Mouse (Mus musculus) G1E (cell line): ENCODE data around the gene Evc2. TPM values are rescaled to one million over a fixed set of nuclear protein-coding genes. Genes with fewer than 3 reads are reported as not detected.

Experiments
- ATAC-seq: 2 replicates; pipeline ENCODE4 v1.8.0; 2016; ENCODE audit warnings: mild to moderate bottlenecking; ENCODE audit not compliant: insufficient number of reproducible peaks, poor library complexity, low FRiP score, severe bottlenecking; ENCODE audit errors: extremely low read depth
- DNase-seq: peaks from one replicate; pipeline ENCODE4 v3.0.0; 2012; ENCODE audit warnings: low spot score
- H3K27me3 ChIP-seq: 2 replicates; pipeline ENCODE4 v1.6.1; 2012; ENCODE audit warnings: mild to moderate bottlenecking, low read length, inconsistent platforms; ENCODE audit not compliant: insufficient read depth
- H3K36me3 ChIP-seq: replicated peaks from 2 replicates; pipeline ENCODE3; 2012; ENCODE audit warnings: mild to moderate bottlenecking, inconsistent platforms
- H3K4me1 ChIP-seq: 2 replicates; pipeline ENCODE4 v1.6.1; 2012; ENCODE audit warnings: low read depth, low read length, inconsistent platforms, mixed read lengths; ENCODE audit not compliant: insufficient read depth
- H3K4me3 ChIP-seq: 2 replicates; pipeline ENCODE4 v1.5.1; 2012; ENCODE audit warnings: low read depth, mild to moderate bottlenecking, inconsistent platforms, low read length, moderate library complexity, mixed read lengths
- H3K9me3 ChIP-seq: replicated peaks from 2 replicates; pipeline ENCODE4 v1.6.1; 2012; ENCODE audit warnings: inconsistent platforms
- CTCF ChIP-seq: IDR thresholded peaks from 2 replicates; pipeline ENCODE4 v1.5.1; 2012; ENCODE audit warnings: low read depth, low read length, inconsistent platforms, mixed read lengths
- GATA1 ChIP-seq: IDR thresholded peaks from 2 replicates; pipeline ENCODE4 v1.6.1; 2012; ENCODE audit warnings: borderline replicate concordance, low read length, inconsistent platforms, mixed read lengths
- GATA2 ChIP-seq: IDR thresholded peaks from 2 replicates; pipeline ENCODE4 v1.6.1; 2012; ENCODE audit warnings: low read depth, low read length, inconsistent platforms, borderline replicate concordance
- POLR2AphosphoS5 ChIP-seq: IDR thresholded peaks from 2 replicates; pipeline ENCODE4 v1.6.1; 2012; ENCODE audit warnings: low read depth, low read length, inconsistent platforms; ENCODE audit not compliant: insufficient replicate concordance
- TAL1 ChIP-seq: conservative IDR thresholded peaks from 2 replicates; pipeline ENCODE4 v1.6.1; 2012; ENCODE audit warnings: low read depth, low read length, inconsistent platforms, mixed read lengths
- polyA plus RNA-seq: library from polyadenylated mRNA; stranded (reverse); fragments of >175 nt; gene quantifications from 2 replicates; pipeline ENCODE4 v1.2.3, GENCODE M21; 2012
- total RNA-seq, 2 experiments: library from RNA; stranded (forward) in 1 of 2; stranded (reverse) in 1 of 2; fragments of 200-1000 nt in 1 of 2; fragments of >200 nt in 1 of 2; fragmentation: Nextera tagmentation in 1 of 2; gene quantifications; 2 replicates each; pipeline ENCODE4 v1.2.3; 2014 to 2017

The Evc2 gene
- total and polyA plus RNA-seq, 3 experiments: 0.05 TPM; not detected in 2

DNA sequence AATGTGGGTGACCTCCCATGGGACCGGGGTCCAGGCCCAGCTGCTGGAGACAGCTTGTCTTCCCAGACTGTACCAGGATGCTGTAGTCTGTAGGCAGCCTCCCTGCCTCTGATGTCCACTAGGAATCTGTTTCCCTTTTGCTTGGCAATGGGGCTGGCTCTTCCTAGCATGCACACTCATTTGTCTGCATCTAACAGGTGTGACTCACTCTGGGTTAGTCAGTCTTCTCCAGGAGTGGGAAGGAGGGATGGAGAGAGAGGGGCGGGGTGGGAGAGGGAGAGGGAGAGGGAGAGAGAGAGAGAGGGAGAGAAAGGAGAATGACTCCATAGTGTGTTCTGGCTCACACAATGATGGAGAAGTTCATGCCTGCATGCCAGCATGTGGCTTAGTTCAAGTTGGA, 13.5 kb downstream of the Evc2 start:
- H3K27me3 ChIP-seq: no peaks in the 10 kb centered on the region
- H3K4me3 ChIP-seq: no peak overlapping the region
- H3K9me3 ChIP-seq: peaks cover 39% of the 10 kb centered on the region
- DNase-seq (no peak), ATAC-seq (no peak)
- no peaks in the 10 kb centered on the region for H3K4me1 ChIP-seq
- no peak for TF ChIP-seq TAL1
- no peak for TF ChIP-seq GATA1
- TF ChIP-seq CTCF: no peak
- TF ChIP-seq POLR2AphosphoS5: no peak
- TF ChIP-seq GATA2: no peak
- H3K36me3 ChIP-seq: no peaks in the 10 kb centered on the region

DNA sequence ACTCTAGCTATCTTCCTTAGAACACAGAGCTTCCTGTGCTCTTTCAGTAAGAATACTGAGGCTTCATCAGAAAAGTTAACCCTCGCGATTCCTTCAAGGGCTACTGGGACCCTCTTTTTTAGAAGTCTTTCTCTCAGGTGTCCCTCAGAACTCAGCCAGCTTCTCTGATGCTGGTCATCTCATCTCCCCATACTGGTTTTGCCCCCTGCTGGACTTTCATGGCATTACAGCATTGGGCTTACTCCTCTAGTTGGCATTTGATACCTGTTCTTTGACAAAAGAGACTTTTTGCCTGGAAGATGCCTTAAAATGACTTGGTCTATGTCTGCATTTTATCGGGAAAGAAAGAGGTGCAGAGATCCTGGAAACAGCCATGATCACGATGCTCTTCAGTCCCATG, 16.1 kb downstream of the Evc2 start:
- no peak overlapping the region for H3K4me3 ChIP-seq
- H3K4me1 ChIP-seq: no peaks in the 10 kb centered on the region
- H3K36me3 ChIP-seq: no peaks in the 10 kb centered on the region
- no peak for DNase-seq
- peak; percentile 30; the same call in 1 of the 2 replicates for TF ChIP-seq CTCF
- no peak for TF ChIP-seq POLR2AphosphoS5
- no peak for TF ChIP-seq TAL1
- no peaks in the 10 kb centered on the region for H3K27me3 ChIP-seq
- no peak for ATAC-seq
- H3K9me3 ChIP-seq: peaks cover 36% of the 10 kb centered on the region

DNA sequence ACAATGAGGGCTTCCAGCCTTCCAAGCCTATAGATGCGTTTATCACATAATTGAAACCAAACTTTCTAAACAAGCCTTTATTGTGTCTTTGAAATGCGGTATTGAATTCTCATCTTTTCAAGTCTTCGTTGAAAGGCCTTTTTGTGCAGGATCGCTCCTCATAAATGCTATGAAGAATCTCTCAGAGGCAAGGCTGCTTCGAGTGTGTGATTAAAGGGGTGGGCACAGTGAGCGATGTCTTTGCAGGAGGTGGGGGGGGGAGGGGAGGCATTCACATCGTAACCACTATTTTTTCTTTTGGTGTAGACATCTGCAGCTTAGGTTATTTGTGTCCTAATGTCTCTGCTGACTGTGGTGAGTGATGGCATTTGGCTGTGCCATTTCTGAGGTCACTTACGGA, 17.7 kb downstream of the Evc2 start:
- no peaks in the 10 kb centered on the region for H3K36me3 ChIP-seq
- TF ChIP-seq TAL1 (no peak), GATA2 (no peak)
- H3K27me3 ChIP-seq: no peaks in the 10 kb centered on the region
- no peak overlapping the region for H3K4me3 ChIP-seq
- peaks cover 27% of the 10 kb centered on the region for H3K9me3 ChIP-seq
- DNase-seq (no peak), ATAC-seq (no peak)
- no peaks in the 10 kb centered on the region for H3K4me1 ChIP-seq

DNA sequence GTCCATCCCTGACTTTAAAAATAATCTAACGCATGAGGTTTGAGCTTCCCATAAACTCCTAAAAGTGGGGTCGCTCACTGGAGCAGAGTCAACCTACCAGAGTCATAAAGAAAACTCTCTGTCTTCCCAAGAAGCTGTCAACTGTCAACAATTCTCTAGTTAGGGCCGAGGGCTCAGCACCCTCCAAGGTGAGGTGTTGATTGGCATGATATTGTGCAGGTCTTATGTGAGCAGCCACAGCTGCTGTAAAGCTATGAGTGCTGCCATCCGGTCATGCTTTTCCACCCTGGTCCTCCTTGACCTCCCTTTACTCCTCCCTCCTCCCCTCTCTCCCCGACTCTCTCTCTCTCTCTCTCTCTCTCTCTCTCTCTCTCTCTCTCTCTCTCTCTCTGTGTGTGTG, 24.3 kb downstream of the Evc2 start:
- Histone ChIP-seq H3K9me3 (peaks cover 17% of the 10 kb centered on the region), H3K4me1 (no peaks in the 10 kb centered on the region), H3K4me3 (no peak overlapping the region), H3K36me3 (no peaks in the 10 kb centered on the region), H3K27me3 (no peaks in the 10 kb centered on the region)
- TF ChIP-seq GATA1 (no peak), TAL1 (no peak), GATA2 (no peak), CTCF (no peak), POLR2AphosphoS5 (no peak)
- DNase-seq (no peak), ATAC-seq (no peak)

DNA sequence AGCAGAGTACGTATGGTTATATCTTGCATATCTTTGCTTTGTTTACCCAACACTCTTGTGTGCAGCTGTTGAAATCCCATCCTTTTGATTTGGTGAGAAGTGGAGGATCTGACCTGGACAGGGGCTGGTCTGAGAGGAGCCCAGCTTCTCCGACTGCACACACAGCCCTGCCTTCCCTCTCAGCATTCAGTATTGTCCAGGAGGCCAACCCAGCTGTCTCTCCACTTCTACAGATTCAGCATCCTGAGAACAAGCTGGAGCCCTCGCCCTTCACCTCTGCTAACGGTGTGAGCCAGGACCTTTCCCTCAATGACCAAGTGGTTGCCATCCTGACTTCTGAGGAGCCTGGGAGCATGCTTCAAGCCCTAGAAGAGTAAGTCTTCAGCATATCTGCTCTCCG, 25.0 kb downstream of the Evc2 start:
- DNase-seq (no peak), ATAC-seq (no peak)
- TF ChIP-seq GATA1 (no peak), CTCF (no peak), POLR2AphosphoS5 (no peak), GATA2 (no peak), TAL1 (no peak)
- H3K27me3 ChIP-seq: no peaks in the 10 kb centered on the region
- no peaks in the 10 kb centered on the region for H3K36me3 ChIP-seq
- H3K4me3 ChIP-seq: no peak overlapping the region
- H3K4me1 ChIP-seq: no peaks in the 10 kb centered on the region
- peaks cover 14% of the 10 kb centered on the region for H3K9me3 ChIP-seq

DNA sequence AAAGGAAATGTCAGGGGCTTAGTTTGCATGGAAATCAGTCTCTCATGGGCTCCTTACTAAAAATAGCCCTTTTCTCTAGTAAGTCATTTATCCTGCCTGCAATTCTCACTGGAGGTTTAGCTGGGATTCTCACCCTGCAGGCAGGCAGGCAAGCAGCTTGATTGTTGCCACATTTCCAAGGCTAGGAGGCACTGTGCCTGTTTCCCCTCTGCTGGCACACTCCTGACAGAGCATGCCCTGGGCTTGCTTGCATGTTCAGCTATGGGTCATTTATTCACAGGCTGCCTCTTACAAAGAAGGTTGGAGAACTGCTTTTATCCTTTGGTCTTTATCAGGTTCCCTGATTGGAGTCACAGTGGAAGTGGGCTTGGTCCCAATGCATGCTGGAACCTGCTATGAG, 27.5 kb downstream of the Evc2 start:
- Histone ChIP-seq H3K36me3 (no peaks in the 10 kb centered on the region), H3K9me3 (peaks cover 14% of the 10 kb centered on the region), H3K4me1 (no peaks in the 10 kb centered on the region), H3K4me3 (no peak overlapping the region), H3K27me3 (no peaks in the 10 kb centered on the region)
- TF ChIP-seq GATA2 (no peak), POLR2AphosphoS5 (no peak), GATA1 (no peak), TAL1 (no peak), CTCF (no peak)
- DNase-seq: no peak
- no peak for ATAC-seq

DNA sequence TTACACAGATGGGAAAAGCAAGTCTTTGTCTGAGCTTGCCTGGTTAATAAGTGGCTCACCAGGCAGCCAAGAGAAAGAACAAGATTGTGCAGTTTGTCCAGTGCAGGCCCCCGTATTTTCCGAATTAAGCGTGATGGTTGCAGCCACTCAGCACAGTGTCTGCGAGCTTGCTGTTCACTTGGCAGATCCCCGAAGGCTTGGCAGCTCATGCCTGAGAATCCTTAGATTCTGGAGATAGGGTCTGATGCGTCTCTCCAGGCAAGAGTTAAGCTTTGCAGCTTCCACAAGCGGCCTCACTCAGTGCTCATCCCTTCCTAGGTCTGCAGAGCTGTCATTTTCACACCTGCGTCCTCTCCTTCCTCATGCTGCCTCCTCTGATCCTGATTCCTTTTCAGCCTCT, 30.5 kb downstream of the Evc2 start:
- Histone ChIP-seq H3K27me3 (no peaks in the 10 kb centered on the region), H3K36me3 (no peaks in the 10 kb centered on the region), H3K9me3 (peaks cover 16% of the 10 kb centered on the region), H3K4me1 (no peaks in the 10 kb centered on the region), H3K4me3 (no peak overlapping the region)
- TF ChIP-seq POLR2AphosphoS5: no peak
- no peak for TF ChIP-seq GATA1
- no peak for TF ChIP-seq TAL1
- TF ChIP-seq CTCF: no peak
- no peak for TF ChIP-seq GATA2
- ATAC-seq: no peak
- no peak for DNase-seq
